Mouse (Mus musculus) hindbrain, embryonic 15.5 days (tissue): Measurements from ENCODE around the gene Ifitm1. TPM values are rescaled to one million over a fixed set of nuclear protein-coding genes. Genes with fewer than 3 reads are reported as not detected.

Experiments
- ATAC-seq: fragments of 200-750 bp; cut with Nextera tagmentation; 2 replicates; pipeline ENCODE4 v1.8.0; 2017; ENCODE audit warnings: low read depth, moderate number of reproducible peaks, moderate TSS enrichment; ENCODE audit not compliant: low FRiP score
- H3K27ac ChIP-seq: fragments of 300-500 bp; sonication (generic); replicated peaks from 2 replicates; pipeline ENCODE4 v1.5.1; 2015; ENCODE audit warnings: mild to moderate bottlenecking, inconsistent platforms
- H3K27me3 ChIP-seq: fragments of 300-500 bp; sonication (generic); 2 replicates; pipeline ENCODE4 v1.6.1; 2015; ENCODE audit warnings: control low read depth, inconsistent platforms
- H3K36me3 ChIP-seq: fragments of 300-500 bp; sonication (generic); 2 replicates; pipeline ENCODE4 v1.6.1; 2015; ENCODE audit warnings: control low read depth, inconsistent platforms
- H3K4me1 ChIP-seq: fragments of 300-500 bp; sonication (generic); replicated peaks from 2 replicates; pipeline ENCODE4 v1.6.1; 2015; ENCODE audit warnings: control low read depth, inconsistent platforms
- H3K4me2 ChIP-seq: fragments of 300-500 bp; sonication (generic); 2 replicates; pipeline ENCODE4 v1.6.1; 2015; ENCODE audit warnings: moderate library complexity, mild to moderate bottlenecking, inconsistent platforms
- H3K4me3 ChIP-seq: fragments of 300-500 bp; sonication (generic); 2 replicates; pipeline ENCODE4 v1.5.1; 2015; ENCODE audit warnings: mild to moderate bottlenecking, inconsistent platforms
- H3K9ac ChIP-seq: fragments of 300-500 bp; sonication (generic); 2 replicates; pipeline ENCODE4 v1.6.1; 2015; ENCODE audit warnings: inconsistent platforms
- H3K9me3 ChIP-seq: fragments of 300-500 bp; sonication (generic); 2 replicates; pipeline ENCODE4 v1.6.1; 2016; ENCODE audit warnings: control low read depth, inconsistent platforms
- WGBS: fragments of 180-500 bp; shearing (Covaris S2); methylation state at CpG from one replicate; pipeline ENCODE4 v1.1.7; 2015; 5-methylcytosine and 5-hydroxymethylcytosine counted together
- polyA plus RNA-seq: library from polyadenylated mRNA; unstranded; fragments of >200 nt; fragmentation: Nextera tagmentation; extraction: Ambion mirVana; gene quantifications from 2 replicates; pipeline ENCODE4 v1.2.1, GENCODE M21; 2015

Gene Ifitm1
- polyA plus RNA-seq, 1 experiment from 2014 or later, result 16.6 TPM

DNA sequence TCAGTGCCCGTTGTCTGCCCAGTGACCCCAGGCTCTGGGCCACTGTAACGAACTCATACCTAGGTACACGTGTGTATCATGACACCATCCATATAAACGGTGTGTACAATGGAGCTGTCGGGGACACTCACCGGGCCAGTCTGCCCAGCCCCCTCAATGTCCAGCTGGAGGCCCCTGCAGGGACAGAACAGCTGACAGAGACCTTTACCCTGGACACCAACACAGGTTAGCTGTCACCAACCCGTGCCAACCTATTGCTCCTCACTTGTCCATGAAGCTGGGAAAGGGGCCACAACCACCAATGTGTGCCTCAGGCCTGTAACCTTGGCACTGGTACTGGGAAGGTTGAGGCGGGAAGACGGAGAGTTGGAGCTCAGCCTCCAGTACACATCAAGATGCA, 24.7 kb upstream of the Ifitm1 start:
- H3K4me2 ChIP-seq, result peak overlapping the region; percentile 61
- WGBS, result 70% methylated on average over 9 of the region's 9 CpGs
- no peaks in the 10 kb centered on the region for H3K36me3 ChIP-seq
- H3K4me3 ChIP-seq, result peak overlapping the region; percentile 42
- no peaks in the 10 kb centered on the region for H3K9me3 ChIP-seq
- peaks cover 19% of the 10 kb centered on the region for H3K4me1 ChIP-seq
- H3K27me3 ChIP-seq, result no peaks in the 10 kb centered on the region
- H3K27ac ChIP-seq, result no peak overlapping the region
- H3K9ac ChIP-seq, result peak overlapping the region; percentile 40; the same call in 1 of the 2 replicates
- no peak for ATAC-seq

DNA sequence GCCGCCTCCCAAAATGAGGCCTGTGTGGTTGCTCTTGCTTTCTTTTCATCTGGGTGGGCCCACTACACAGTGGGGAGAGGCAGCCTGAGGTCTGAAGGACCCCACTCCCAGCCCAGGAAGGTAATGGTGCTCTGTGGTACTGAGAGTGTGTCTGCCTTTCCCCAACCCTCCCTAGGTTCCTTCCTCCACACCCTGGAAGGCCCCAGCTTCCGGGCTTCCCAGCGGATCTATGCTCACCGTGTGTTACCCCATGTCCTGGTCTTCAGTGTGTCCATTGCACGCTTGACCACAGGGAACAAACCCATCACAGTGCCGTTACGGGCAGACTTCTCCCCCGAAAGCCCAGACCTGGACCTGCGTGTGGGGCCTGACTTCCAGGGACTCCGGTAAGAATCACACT, 24.2 kb upstream of the Ifitm1 start:
- no peak for ATAC-seq
- Histone ChIP-seq H3K36me3 (no peaks in the 10 kb centered on the region), H3K9ac (no peak overlapping the region), H3K4me3 (no peak overlapping the region), H3K27ac (no peak overlapping the region), H3K9me3 (no peaks in the 10 kb centered on the region), H3K4me1 (peaks cover 19% of the 10 kb centered on the region), H3K27me3 (no peaks in the 10 kb centered on the region), H3K4me2 (no peak overlapping the region)
- WGBS, result 92% methylated on average over 10 of the region's 10 CpGs

DNA sequence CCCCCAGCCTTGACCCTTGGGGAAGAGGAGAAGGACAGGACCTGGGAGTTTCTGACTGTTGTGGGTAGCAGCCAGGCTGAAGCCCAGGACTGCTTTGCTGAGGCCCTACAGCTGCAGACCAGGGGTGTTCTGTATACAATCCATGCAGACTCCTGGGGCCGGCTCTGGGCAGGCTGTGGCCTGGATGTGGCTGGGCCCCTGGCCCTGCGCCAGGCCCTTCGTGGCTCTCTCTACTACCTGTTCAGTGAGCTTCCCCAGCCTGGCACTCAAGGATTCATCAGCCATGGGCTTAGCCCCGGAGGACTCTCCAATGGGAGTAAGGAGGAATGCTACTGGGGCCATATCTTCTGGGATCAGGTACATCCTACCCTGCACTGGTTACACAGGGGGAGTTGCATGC, 23.7 kb upstream of the Ifitm1 start:
- Histone ChIP-seq H3K36me3 (no peaks in the 10 kb centered on the region), H3K4me2 (no peak overlapping the region), H3K27ac (no peak overlapping the region), H3K4me1 (peaks cover 19% of the 10 kb centered on the region), H3K9me3 (no peaks in the 10 kb centered on the region), H3K9ac (no peak overlapping the region), H3K27me3 (no peaks in the 10 kb centered on the region), H3K4me3 (no peak overlapping the region)
- ATAC-seq, result no peak
- WGBS, result 91% methylated on average over 4 of the region's 4 CpGs

- Histone ChIP-seq H3K4me1 (peaks cover 18% of the 10 kb centered on the region), H3K9me3 (no peaks in the 10 kb centered on the region), H3K27ac (no peak overlapping the region), H3K9ac (no peak overlapping the region), H3K36me3 (no peaks in the 10 kb centered on the region), H3K4me2 (no peak overlapping the region), H3K4me3 (no peak overlapping the region), H3K27me3 (no peaks in the 10 kb centered on the region)
- no peak for ATAC-seq
- 92% methylated on average over 7 of the region's 7 CpGs for WGBS
Observed at GRCm38 (mm10) chr7:140944236-140944635, 22.8 kb upstream of the Ifitm1 start.

GRCm38 (mm10) chr7:140945247-140945646, 21.8 kb upstream of the Ifitm1 start:
- H3K27ac ChIP-seq, result no peak overlapping the region
- no peaks in the 10 kb centered on the region for H3K9me3 ChIP-seq
- ATAC-seq, result no peak
- H3K4me3 ChIP-seq, result no peak overlapping the region
- no peak overlapping the region for H3K4me2 ChIP-seq
- no peak overlapping the region for H3K9ac ChIP-seq
- WGBS, result 91% methylated on average over 5 of the region's 5 CpGs
- peaks cover 9% of the 10 kb centered on the region for H3K4me1 ChIP-seq
- H3K36me3 ChIP-seq, result no peaks in the 10 kb centered on the region
- H3K27me3 ChIP-seq, result no peaks in the 10 kb centered on the region

DNA sequence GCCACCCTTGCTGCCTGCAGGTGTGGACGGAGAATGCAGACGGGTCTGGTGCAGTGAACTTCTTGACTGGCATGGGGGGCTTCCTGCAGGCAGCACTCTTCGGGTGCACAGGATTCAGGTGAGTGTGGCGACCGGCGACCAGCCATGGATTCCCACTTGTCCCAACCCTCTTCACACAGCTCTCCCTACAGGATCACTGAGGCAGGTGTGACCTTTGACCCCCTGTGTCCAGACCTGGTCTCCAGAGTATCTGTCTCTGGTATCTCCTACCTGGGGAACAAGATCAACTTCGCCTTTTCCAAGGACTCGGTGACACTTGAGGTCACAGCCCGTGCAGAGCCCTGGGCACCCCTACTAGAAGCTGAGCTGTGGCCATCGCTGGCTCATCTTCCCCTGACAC, 20.7 kb upstream of the Ifitm1 start:
- Histone ChIP-seq H3K9me3 (no peaks in the 10 kb centered on the region), H3K4me1 (peaks cover 13% of the 10 kb centered on the region), H3K4me2 (no peak overlapping the region), H3K4me3 (no peak overlapping the region), H3K27me3 (no peaks in the 10 kb centered on the region), H3K27ac (no peak overlapping the region), H3K36me3 (no peaks in the 10 kb centered on the region), H3K9ac (no peak overlapping the region)
- no peak for ATAC-seq
- WGBS, result 91% methylated on average over 10 of the region's 10 CpGs

GRCm38 (mm10) chr7:140946980-140947379, 20.0 kb upstream of the Ifitm1 start:
- Histone ChIP-seq H3K27me3 (no peaks in the 10 kb centered on the region), H3K27ac (no peak overlapping the region), H3K4me2 (no peak overlapping the region), H3K9ac (no peak overlapping the region), H3K4me1 (peaks cover 7% of the 10 kb centered on the region; the same call in 1 of the 2 replicates), H3K36me3 (no peaks in the 10 kb centered on the region), H3K4me3 (no peak overlapping the region), H3K9me3 (no peaks in the 10 kb centered on the region)
- ATAC-seq, result no peak
- WGBS, result 80% methylated on average over 7 of the region's 7 CpGs

DNA sequence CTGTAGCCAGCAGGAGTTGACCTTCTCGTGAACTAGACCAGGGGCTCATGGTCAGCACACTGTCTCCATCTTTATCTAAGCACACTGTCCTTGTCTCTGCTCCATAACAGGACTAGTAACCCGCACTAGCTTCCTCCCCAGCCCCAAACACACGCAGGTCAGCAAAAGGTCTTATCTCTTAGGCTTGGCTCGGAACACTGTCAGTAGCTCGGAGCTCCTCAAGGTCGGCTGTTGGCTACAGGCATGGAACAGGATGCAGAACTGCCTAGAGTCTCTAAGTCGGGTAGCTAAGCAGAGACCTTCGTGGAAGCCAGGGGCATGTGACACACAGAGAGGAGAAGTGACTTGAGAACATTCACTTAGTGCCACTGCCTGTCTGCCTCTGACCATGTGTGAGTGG, 18.9 kb upstream of the Ifitm1 start:
- 92% methylated on average over 8 of the region's 8 CpGs for WGBS
- no peaks in the 10 kb centered on the region for H3K27me3 ChIP-seq
- no peak overlapping the region for H3K4me3 ChIP-seq
- H3K4me1 ChIP-seq, result peaks cover 7% of the 10 kb centered on the region; the same call in 1 of the 2 replicates
- no peak for ATAC-seq
- H3K9me3 ChIP-seq, result no peaks in the 10 kb centered on the region
- no peaks in the 10 kb centered on the region for H3K36me3 ChIP-seq
- H3K4me2 ChIP-seq, result no peak overlapping the region
- no peak overlapping the region for H3K9ac ChIP-seq
- H3K27ac ChIP-seq, result no peak overlapping the region

GRCm38 (mm10) chr7:140949255-140949654, 17.8 kb upstream of the Ifitm1 start:
- no peak overlapping the region for H3K27ac ChIP-seq
- no peak overlapping the region for H3K4me3 ChIP-seq
- H3K9me3 ChIP-seq, result no peaks in the 10 kb centered on the region
- no peak overlapping the region for H3K9ac ChIP-seq
- ATAC-seq, result no peak
- H3K4me1 ChIP-seq, result peaks cover 9% of the 10 kb centered on the region; the same call in 1 of the 2 replicates
- WGBS, result 93% methylated on average over 6 of the region's 6 CpGs
- H3K4me2 ChIP-seq, result no peak overlapping the region
- no peaks in the 10 kb centered on the region for H3K27me3 ChIP-seq
- H3K36me3 ChIP-seq, result no peaks in the 10 kb centered on the region

DNA sequence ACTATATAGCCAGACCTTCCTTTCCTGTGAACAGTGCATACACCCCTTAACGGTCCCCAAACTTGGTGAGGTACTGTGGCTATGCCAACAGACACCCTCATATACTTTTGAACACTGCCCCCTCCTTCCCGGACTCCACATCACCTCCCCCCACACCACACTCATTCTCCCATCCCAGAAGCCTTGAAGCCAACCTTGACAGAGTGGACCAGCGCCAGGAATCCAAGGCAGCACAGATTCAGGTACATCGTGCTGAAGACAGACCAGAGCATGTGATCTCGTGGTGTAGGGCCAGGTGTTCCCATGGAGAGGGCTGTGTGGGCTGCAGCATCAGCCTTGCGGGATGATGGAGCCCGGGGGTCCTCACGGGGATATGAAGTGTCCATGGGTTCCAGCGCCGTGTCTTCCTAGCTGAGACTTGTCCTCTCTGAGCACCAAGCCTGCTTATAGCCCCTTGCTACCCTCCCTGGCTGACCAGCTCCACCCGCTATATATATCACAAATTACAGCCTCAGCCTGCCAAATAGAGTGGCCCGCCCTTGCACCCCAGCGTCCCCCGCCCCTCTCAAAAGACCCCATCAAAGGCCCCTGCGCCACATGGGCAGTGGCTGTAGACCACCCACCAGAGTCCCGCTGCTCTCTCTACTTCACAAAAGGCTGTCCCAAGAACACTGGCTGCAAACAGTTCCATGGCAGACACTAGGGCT, 17.0 kb upstream of the Ifitm1 start, which contains the start of gene Ifitm5:
Gene Ifitm5 (minus strand): TSS at position 468 of the 707 bp plus-strand sequence.
- no peaks in the 10 kb centered on the region for H3K27me3 ChIP-seq
- H3K4me3 ChIP-seq, result no peak within 1 kb of the TSS
- peaks cover 14% of the 10 kb centered on the region; the same call in 1 of the 2 replicates for H3K4me1 ChIP-seq
- no peaks in the 10 kb centered on the region for H3K9me3 ChIP-seq
- no peak for ATAC-seq
- no peak within 1 kb of the TSS for H3K9ac ChIP-seq
- H3K36me3 ChIP-seq, result no peaks in the 10 kb centered on the region
- 76% methylated on average over 16 of the region's 16 CpGs for WGBS
- no peak within 1 kb of the TSS for H3K27ac ChIP-seq
- no peak within 1 kb of the TSS for H3K4me2 ChIP-seq

- H3K4me3 ChIP-seq, result no peak overlapping the region
- no peaks in the 10 kb centered on the region for H3K9me3 ChIP-seq
- H3K27ac ChIP-seq, result no peak overlapping the region
- no peak overlapping the region for H3K9ac ChIP-seq
- 53% methylated on average over 8 of the region's 8 CpGs for WGBS
- peaks cover 19% of the 10 kb centered on the region; the same call in 1 of the 2 replicates for H3K4me1 ChIP-seq
- H3K4me2 ChIP-seq, result no peak overlapping the region
- H3K27me3 ChIP-seq, result no peaks in the 10 kb centered on the region
- H3K36me3 ChIP-seq, result no peaks in the 10 kb centered on the region
- ATAC-seq, result no peak
Observed at GRCm38 (mm10) chr7:140951051-140951450, 16.0 kb upstream of the Ifitm1 start.

DNA sequence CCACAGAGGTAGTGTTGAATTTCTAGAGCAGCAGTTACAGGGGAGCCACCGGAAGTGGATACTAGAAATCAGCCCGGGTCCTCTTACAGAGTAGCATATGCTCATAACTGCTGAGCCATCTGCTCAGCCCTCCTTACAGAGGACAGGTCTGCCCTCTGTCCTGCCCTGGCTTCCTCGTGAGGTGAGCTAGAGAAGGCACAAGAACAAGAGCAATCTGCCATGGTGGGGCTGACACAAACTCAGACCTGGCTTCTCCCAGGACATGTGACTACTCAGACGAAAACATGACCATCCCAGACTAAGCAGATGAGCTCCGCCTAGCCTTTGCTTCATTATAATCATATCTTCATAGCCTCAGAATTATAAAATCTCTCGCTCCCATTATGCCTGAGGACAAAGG, 15.3 kb upstream of the Ifitm1 start:
- 87% methylated on average over 6 of the region's 6 CpGs for WGBS
- Histone ChIP-seq H3K4me3 (no peak overlapping the region), H3K9ac (no peak overlapping the region), H3K36me3 (no peaks in the 10 kb centered on the region), H3K4me1 (peaks cover 19% of the 10 kb centered on the region; the same call in 1 of the 2 replicates), H3K27me3 (no peaks in the 10 kb centered on the region), H3K9me3 (no peaks in the 10 kb centered on the region), H3K27ac (no peak overlapping the region), H3K4me2 (no peak overlapping the region)
- ATAC-seq, result no peak

DNA sequence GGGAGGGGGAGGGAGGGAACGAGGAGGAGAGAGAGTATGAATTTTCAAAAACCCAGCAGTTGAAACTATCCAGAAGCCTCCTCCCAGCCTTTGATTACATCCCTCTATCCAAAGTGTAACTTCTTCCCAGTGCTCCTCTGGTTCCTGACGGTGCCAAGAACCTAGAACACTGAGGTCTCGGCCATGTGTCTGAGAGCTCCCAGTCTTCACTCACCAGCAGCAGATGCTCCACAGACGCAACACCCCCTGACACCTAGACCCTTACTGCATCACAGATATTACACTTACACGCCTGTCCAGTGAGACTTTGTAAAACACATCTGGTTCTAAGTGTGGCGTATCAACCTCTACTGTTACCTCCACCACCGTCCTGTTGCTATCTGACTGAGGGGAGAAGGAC, 14.6 kb upstream of the Ifitm1 start:
- Histone ChIP-seq H3K9me3 (no peaks in the 10 kb centered on the region), H3K4me2 (no peak overlapping the region), H3K36me3 (no peaks in the 10 kb centered on the region), H3K4me1 (peaks cover 19% of the 10 kb centered on the region; the same call in 1 of the 2 replicates), H3K27ac (no peak overlapping the region), H3K4me3 (no peak overlapping the region), H3K9ac (no peak overlapping the region), H3K27me3 (no peaks in the 10 kb centered on the region)
- WGBS, result 89% methylated on average over 7 of the region's 7 CpGs
- no peak for ATAC-seq
